Mouse (Mus musculus) stomach, postnatal 0 days (tissue): ENCODE results near the gene Lbr.

Experiments
- CTCF ChIP-seq: IDR thresholded peaks from 2 replicates; pipeline ENCODE4 v1.5.1; 2016; ENCODE audit warnings: antibody characterized with exemption, low read depth, mild to moderate bottlenecking, moderate library complexity
- EP300 ChIP-seq: optimal IDR thresholded peaks from 2 replicates; pipeline ENCODE3; 2016; ENCODE audit warnings: antibody characterized with exemption

DNA sequence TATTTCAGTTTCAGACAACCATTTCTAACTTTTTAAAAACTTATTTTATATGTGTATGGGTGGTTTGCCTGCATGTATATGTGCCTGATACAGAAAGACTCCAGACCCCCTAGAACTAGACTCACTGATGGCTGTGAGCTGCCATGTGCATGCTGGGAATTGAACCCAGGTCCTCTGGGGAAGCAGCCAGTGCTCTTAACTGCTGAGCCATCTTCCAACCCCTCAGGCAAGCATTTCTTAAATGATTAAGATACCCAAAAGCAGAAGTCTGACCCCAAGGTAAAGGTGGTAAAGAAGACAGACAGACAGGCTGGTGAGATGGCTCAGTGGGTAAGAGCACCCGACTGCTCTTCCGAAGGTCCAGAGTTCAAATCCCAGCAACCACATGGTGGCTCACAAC is 12.0 kb upstream of the Lbr start:
- TF ChIP-seq CTCF (no peak), EP300 (no peak)
